Mouse (Mus musculus): ENCODE measurements around the gene Wwox.

Gene Wwox

GRCm38 (mm10) chr8:114964206-114964605 is 524.8 kb downstream of the Wwox start:
- DNase-seq (ENCODE audit: low spot score) = no peak

- DNase-seq (ENCODE audit: low spot score) = no peak
These were observed 529.4 kb downstream of the Wwox start for GRCm38 (mm10) chr8:114968842-114969241.

GRCm38 (mm10) chr8:114971378-114971777 is 531.9 kb downstream of the Wwox start:
- DNase-seq (ENCODE audit: low spot score) = peak; percentile 91

GRCm38 (mm10) chr8:114973002-114973461 is 533.6 kb downstream of the Wwox start:
- peak; percentile 28 for DNase-seq (ENCODE audit: low spot score)

GRCm38 (mm10) chr8:114974336-114974950 is 535.0 kb downstream of the Wwox start:
- DNase-seq (ENCODE audit: low spot score) = no peak

- no peak for DNase-seq (ENCODE audit: low spot score)
These were observed 538.3 kb downstream of the Wwox start for GRCm38 (mm10) chr8:114977746-114978145.

- no peak for DNase-seq (ENCODE audit: low spot score)
These were observed 538.9 kb downstream of the Wwox start for GRCm38 (mm10) chr8:114978206-114978960.

GRCm38 (mm10) chr8:114979671-114980070 is 540.2 kb downstream of the Wwox start:
- DNase-seq (ENCODE audit: low spot score) = no peak

GRCm38 (mm10) chr8:114982762-114983161 is 543.3 kb downstream of the Wwox start:
- no peak for DNase-seq (ENCODE audit: low spot score)

- DNase-seq (ENCODE audit: low spot score) = no peak
These were observed 545.0 kb downstream of the Wwox start for GRCm38 (mm10) chr8:114984500-114984899.

- DNase-seq (ENCODE audit: low spot score) = no peak
These were observed 546.5 kb downstream of the Wwox start for GRCm38 (mm10) chr8:114985996-114986395.

- DNase-seq (ENCODE audit: low spot score) = no peak
These were observed 547.5 kb downstream of the Wwox start for GRCm38 (mm10) chr8:114986971-114987370.

- DNase-seq (ENCODE audit: low spot score) = peak; percentile 36
These were observed 551.6 kb downstream of the Wwox start for GRCm38 (mm10) chr8:114990865-114991613.

- no peak for DNase-seq (ENCODE audit: low spot score)
These were observed 561.3 kb downstream of the Wwox start for GRCm38 (mm10) chr8:115000736-115001135.

GRCm38 (mm10) chr8:115005021-115005420 is 565.6 kb downstream of the Wwox start:
- DNase-seq (ENCODE audit: low spot score) = no peak

GRCm38 (mm10) chr8:115006561-115006960 is 567.1 kb downstream of the Wwox start:
- no peak for DNase-seq (ENCODE audit: low spot score)

- DNase-seq (ENCODE audit: low spot score) = no peak
These were observed 567.8 kb downstream of the Wwox start for GRCm38 (mm10) chr8:115007280-115007679.

GRCm38 (mm10) chr8:115008624-115009620 is 569.5 kb downstream of the Wwox start:
- DNase-seq (ENCODE audit: low spot score) = no peak

- no peak for DNase-seq (ENCODE audit: low spot score)
These were observed 570.7 kb downstream of the Wwox start for GRCm38 (mm10) chr8:115009897-115010768.

GRCm38 (mm10) chr8:115010769-115011073 is 571.3 kb downstream of the Wwox start:
- no peak for DNase-seq (ENCODE audit: low spot score)

- DNase-seq (ENCODE audit: low spot score) = no peak
These were observed 580.2 kb downstream of the Wwox start for GRCm38 (mm10) chr8:115019661-115020060.

Measured in retina, embryonic 14.5 days (tissue).